Mouse (Mus musculus) ES-E14 (cell line): ENCODE measurements around the gene Pibf1. TPM values are rescaled to one million over a fixed set of nuclear protein-coding genes. Genes with fewer than 3 reads are reported as not detected.

ENCODE experiments used
- DNase-seq: peaks from one replicate; pipeline ENCODE4 v3.0.0-alpha.2; 2013; ENCODE audit warnings: low read depth, low spot score
- H3K27ac ChIP-seq: 2 replicates; pipeline ENCODE4 v1.5.1; 2012; ENCODE audit warnings: low read depth, mild to moderate bottlenecking, low read length, moderate library complexity, mixed read lengths; ENCODE audit not compliant: poor library complexity, insufficient read depth, severe bottlenecking
- H3K36me3 ChIP-seq: 2 replicates; pipeline ENCODE4 v1.6.1; 2012; ENCODE audit warnings: mild to moderate bottlenecking, low read length, moderate library complexity, mixed read lengths; ENCODE audit not compliant: control insufficient read depth, poor library complexity, insufficient read depth, severe bottlenecking
- H3K4me1 ChIP-seq, 2 experiments: fragments of 150-350 bp in 1 of 2; sonication (generic) in 1 of 2; 2 replicates each; pipeline ENCODE4 v1.6.1; 2012; ENCODE audit warnings: low read length in 2 of 2, mild to moderate bottlenecking in 1 of 2, mixed read lengths in 1 of 2; ENCODE audit not compliant: control insufficient read depth in 2 of 2, insufficient read depth in 2 of 2, poor library complexity in 1 of 2
- H3K4me3 ChIP-seq, 2 experiments: fragments of 150-350 bp in 1 of 2; sonication (generic) in 1 of 2; 2 replicates each; pipeline ENCODE4 v1.5.1; 2012; ENCODE audit warnings: low read length in 2 of 2, low read depth in 1 of 2, mild to moderate bottlenecking in 1 of 2, mixed read lengths in 1 of 2; ENCODE audit not compliant: insufficient read depth in 1 of 2, poor library complexity in 1 of 2, severe bottlenecking in 1 of 2
- H3K9ac ChIP-seq: 2 replicates; pipeline ENCODE4 v1.6.1; 2012; ENCODE audit warnings: low read depth, mild to moderate bottlenecking, low read length, mixed read lengths; ENCODE audit not compliant: poor library complexity, insufficient read depth, severe bottlenecking
- H3K9me3 ChIP-seq: fragments of 150-350 bp; sonication (generic); 2 replicates; pipeline ENCODE4 v1.6.1; 2012; ENCODE audit warnings: low read depth, mild to moderate bottlenecking, low read length; ENCODE audit not compliant: control insufficient read depth, insufficient read depth
- CHD2 ChIP-seq: IDR thresholded peaks from 2 replicates; pipeline ENCODE4 v1.6.1; 2014; ENCODE audit warnings: mild to moderate bottlenecking, low read depth, low read length, inconsistent platforms
- HCFC1 ChIP-seq: IDR thresholded peaks from 2 replicates; pipeline ENCODE4 v1.6.1; 2012; ENCODE audit warnings: low read length, inconsistent platforms, borderline replicate concordance; ENCODE audit not compliant: insufficient read depth
- MAFK ChIP-seq: IDR thresholded peaks from 2 replicates; pipeline ENCODE4 v1.6.1; 2014; ENCODE audit warnings: mild to moderate bottlenecking, low read depth, low read length, inconsistent platforms; ENCODE audit not compliant: insufficient read depth
- ZC3H11A ChIP-seq: IDR thresholded peaks from 2 replicates; pipeline ENCODE4 v1.6.1; 2012; ENCODE audit warnings: low read depth, mild to moderate bottlenecking, inconsistent platforms, low read length, borderline replicate concordance
- ZNF384 ChIP-seq: IDR thresholded peaks from 2 replicates; pipeline ENCODE4 v1.6.1; 2012; ENCODE audit warnings: low read depth, low read length, inconsistent platforms
- in situ Hi-C, 2 experiments: fragments of 600-800 bp; cut with MboI; formaldehyde crosslinking; loops; one replicate each; pipeline ENCODE4 v1.15.1; 2025; ENCODE audit warnings: low sequenced_read_pairs in 2 of 2, inconsistent platforms in 1 of 2; ENCODE audit not compliant: unreplicated experiment in 2 of 2
- total RNA-seq: library from RNA; depleted of rRNA; stranded (reverse); fragments of 300-350 nt; gene quantifications from 2 replicates; pipeline ENCODE4 v1.2.3, GENCODE M21; 2012

Gene Pibf1
- total RNA-seq, 1 experiment: 12.9 TPM

- in situ Hi-C loops: no loop called here
- TF ChIP-seq CHD2: no peak
- no peak for TF ChIP-seq MAFK
- H3K4me3 ChIP-seq: no peak overlapping the region
- no peak overlapping the region for H3K9ac ChIP-seq
- DNase-seq: no peak
- no peaks in the 10 kb centered on the region for H3K36me3 ChIP-seq
- H3K4me1 ChIP-seq: no peaks in the 10 kb centered on the region
- H3K27ac ChIP-seq: no peak overlapping the region
- no peaks in the 10 kb centered on the region for H3K9me3 ChIP-seq
Measured at GRCm38 (mm10) chr14:99121584-99122339, 22.5 kb downstream of the Pibf1 start.

- no peak for TF ChIP-seq MAFK
- no peak for TF ChIP-seq HCFC1
- no peak for TF ChIP-seq CHD2
- TF ChIP-seq ZC3H11A: no peak
- no peak for TF ChIP-seq ZNF384
- H3K27ac ChIP-seq: no peak overlapping the region
- no peaks in the 10 kb centered on the region for H3K9me3 ChIP-seq
- in situ Hi-C loops: no loop called here
- no peak overlapping the region for H3K9ac ChIP-seq
- DNase-seq: no peak
- H3K36me3 ChIP-seq: no peaks in the 10 kb centered on the region
- H3K4me3 ChIP-seq: no peak overlapping the region
- no peaks in the 10 kb centered on the region for H3K4me1 ChIP-seq
Measured at GRCm38 (mm10) chr14:99124076-99124475, 24.9 kb downstream of the Pibf1 start.

GRCm38 (mm10) chr14:99126713-99127112 is 27.5 kb downstream of the Pibf1 start:
- no peaks in the 10 kb centered on the region for H3K36me3 ChIP-seq
- no peaks in the 10 kb centered on the region for H3K4me1 ChIP-seq
- H3K4me3 ChIP-seq: no peak overlapping the region
- in situ Hi-C loops: loop anchor here in 1 of 2 experiments (25.0 kb wide), 1 partner anchor 761 kb away; no protein-coding TSS in a partner anchor
- no peak overlapping the region for H3K27ac ChIP-seq
- no peaks in the 10 kb centered on the region for H3K9me3 ChIP-seq
- TF ChIP-seq MAFK (no peak), HCFC1 (no peak), ZNF384 (no peak), ZC3H11A (no peak), CHD2 (no peak)
- H3K9ac ChIP-seq: no peak overlapping the region
- no peak for DNase-seq

- Histone ChIP-seq H3K9me3 (no peaks in the 10 kb centered on the region), H3K9ac (no peak overlapping the region), H3K4me3 (no peak overlapping the region), H3K36me3 (no peaks in the 10 kb centered on the region), H3K4me1 (no peaks in the 10 kb centered on the region), H3K27ac (no peak overlapping the region)
- TF ChIP-seq MAFK: no peak
- no peak for TF ChIP-seq CHD2
- TF ChIP-seq ZC3H11A: no peak
- no peak for TF ChIP-seq ZNF384
- no peak for TF ChIP-seq HCFC1
- in situ Hi-C loops: loop anchor here in 1 of 2 experiments (25.0 kb wide), 1 partner anchor 760 kb away; no protein-coding TSS in a partner anchor
- DNase-seq: no peak
Measured at GRCm38 (mm10) chr14:99127509-99127908, 28.3 kb downstream of the Pibf1 start.
